Mouse (Mus musculus) hindbrain, embryonic 12.5 days (tissue): ENCODE results near the gene Polr3h. TPM values are rescaled to one million over a fixed set of nuclear protein-coding genes. Genes with fewer than 3 reads are reported as not detected.

Experiments used
- ATAC-seq: fragments of 200-750 bp; cut with Nextera tagmentation; 2 replicates; pipeline ENCODE4 v1.8.0; 2017; ENCODE audit warnings: moderate TSS enrichment; ENCODE audit not compliant: low FRiP score
- H3K27ac ChIP-seq: fragments of 300-500 bp; sonication (generic); 2 replicates; pipeline ENCODE4 v1.5.1; 2016; ENCODE audit warnings: mild to moderate bottlenecking
- H3K27me3 ChIP-seq: fragments of 300-500 bp; sonication (generic); 2 replicates; pipeline ENCODE4 v1.6.1; 2016; ENCODE audit warnings: mild to moderate bottlenecking
- H3K36me3 ChIP-seq: fragments of 300-500 bp; sonication (generic); 2 replicates; pipeline ENCODE4 v1.6.1; 2016; ENCODE audit warnings: mild to moderate bottlenecking
- H3K4me1 ChIP-seq: fragments of 300-500 bp; sonication (generic); 2 replicates; pipeline ENCODE4 v1.6.1; 2016
- H3K4me2 ChIP-seq: fragments of 300-500 bp; sonication (generic); replicated peaks from 2 replicates; pipeline ENCODE4 v1.6.1; 2016; ENCODE audit warnings: mild to moderate bottlenecking
- H3K4me3 ChIP-seq: fragments of 300-500 bp; sonication (generic); 2 replicates; pipeline ENCODE4 v1.5.1; 2016; ENCODE audit warnings: mild to moderate bottlenecking
- H3K9ac ChIP-seq: fragments of 300-500 bp; sonication (generic); 2 replicates; pipeline ENCODE4 v1.6.1; 2016; ENCODE audit warnings: mild to moderate bottlenecking, moderate library complexity
- H3K9me3 ChIP-seq: fragments of 300-500 bp; sonication (generic); replicated peaks from 2 replicates; pipeline ENCODE4 v1.6.1; 2016; ENCODE audit warnings: mild to moderate bottlenecking
- WGBS: fragments of 180-500 bp; shearing (Covaris S2); methylation state at CpG from one replicate; pipeline ENCODE4 v1.1.7; 2016; 5-methylcytosine and 5-hydroxymethylcytosine counted together
- polyA plus RNA-seq: library from polyadenylated mRNA; unstranded; fragments of >200 nt; fragmentation: Nextera tagmentation; extraction: Ambion mirVana; gene quantifications from 2 replicates; pipeline ENCODE4 v1.2.1, GENCODE M21; 2016

The Polr3h gene
- polyA plus RNA-seq, 1 experiment from 2014 or later: 58.0 TPM

DNA sequence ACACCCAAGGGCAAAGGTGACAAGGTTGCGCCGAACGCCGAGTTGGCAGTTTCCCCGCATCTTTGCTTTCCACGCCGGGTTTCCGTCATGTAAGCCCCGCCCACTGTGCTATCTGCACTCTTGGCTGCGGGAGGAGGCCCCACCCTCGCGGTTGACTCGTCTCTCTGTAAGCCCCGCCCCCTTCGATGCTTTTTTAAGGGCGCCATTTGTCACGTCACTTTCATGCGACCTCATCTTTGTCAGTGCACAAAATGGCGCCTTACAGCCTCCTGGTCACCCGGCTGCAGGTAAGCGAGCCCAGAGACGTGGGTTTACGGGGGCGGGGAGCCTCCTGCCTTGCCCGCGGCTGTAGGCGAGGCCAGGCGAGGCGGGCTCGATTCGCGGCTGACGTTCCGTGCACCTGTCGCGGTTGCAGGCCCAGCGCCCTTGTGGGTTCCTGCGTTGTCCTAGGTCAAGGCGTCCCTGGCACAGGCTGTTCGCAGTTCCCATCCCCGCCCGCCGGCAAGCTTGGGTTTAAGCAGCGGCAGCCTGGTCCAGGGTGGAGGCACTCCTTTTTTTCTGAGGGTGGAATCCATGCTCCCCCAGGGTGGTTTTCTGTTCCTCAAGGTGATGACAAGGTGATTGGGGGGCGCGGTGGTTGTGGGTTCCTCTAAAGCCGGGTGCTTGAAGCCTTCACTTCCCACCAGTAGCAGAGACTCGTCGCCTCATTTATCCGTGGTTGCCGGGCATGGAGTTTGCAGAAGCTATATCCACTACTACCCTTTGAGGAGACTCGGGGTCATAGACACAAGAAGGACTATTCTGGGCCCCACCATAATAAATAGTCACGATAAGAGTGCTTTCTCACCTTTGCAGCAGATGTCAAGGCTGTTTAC lies 53.5 kb downstream of the Polr3h start, which contains the start of gene Aco2:
Aco2 (plus strand) TSS at position 48 of the 875 bp plus-strand sequence.
- Histone ChIP-seq H3K4me2 (peak within 1 kb of the TSS; percentile 95), H3K36me3 (peaks cover 32% of the 10 kb centered on the region), H3K4me3 (peak within 1 kb of the TSS; percentile 78), H3K27ac (peak within 1 kb of the TSS; percentile 98), H3K9ac (peak within 1 kb of the TSS; percentile 78), H3K4me1 (peaks cover 23% of the 10 kb centered on the region), H3K9me3 (no peaks in the 10 kb centered on the region), H3K27me3 (no peaks in the 10 kb centered on the region)
- ATAC-seq: peak; percentile 87
- under 1% methylated on average over 53 of the region's 53 CpGs for WGBS

DNA sequence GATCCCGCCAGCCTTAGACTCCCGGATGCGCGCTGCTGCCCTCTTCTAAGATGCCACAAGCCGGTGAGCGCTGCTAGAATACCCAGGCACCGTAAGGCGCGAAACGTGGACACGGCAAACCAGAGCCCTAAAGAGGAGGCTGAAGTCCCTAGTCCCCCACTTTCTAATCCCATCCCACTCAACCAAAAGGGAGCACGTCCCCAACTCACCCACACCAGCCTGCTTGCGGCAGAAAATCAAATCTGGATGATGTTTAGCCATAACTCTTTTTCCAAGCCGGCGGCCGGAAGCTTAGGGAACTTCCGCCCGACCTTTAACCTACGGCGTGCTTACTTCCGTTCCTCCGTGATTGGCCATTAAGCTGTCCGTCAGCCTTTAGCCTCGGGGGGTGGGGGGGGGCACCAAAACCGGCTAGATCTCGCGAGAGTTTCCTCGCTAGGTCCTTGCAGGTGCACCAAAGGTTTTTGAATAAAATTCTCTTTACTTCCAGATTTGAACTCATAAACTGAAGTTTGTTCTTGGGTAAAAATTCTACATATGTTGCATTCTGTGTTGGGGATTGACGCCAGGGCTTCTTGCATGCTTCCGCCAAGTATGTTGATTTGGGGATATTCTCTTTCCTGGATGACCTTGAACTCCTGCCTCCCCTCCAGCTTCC lies 54.3 kb downstream of the Polr3h start, which contains the start of gene Phf5a:
Phf5a (minus strand) TSS at position 308 of the 658 bp plus-strand sequence.
- Histone ChIP-seq H3K27ac (peak within 1 kb of the TSS; percentile 98), H3K9ac (peak within 1 kb of the TSS; percentile 78), H3K36me3 (peaks cover 40% of the 10 kb centered on the region), H3K9me3 (no peaks in the 10 kb centered on the region), H3K4me1 (peaks cover 23% of the 10 kb centered on the region), H3K27me3 (no peaks in the 10 kb centered on the region), H3K4me3 (peak within 1 kb of the TSS; percentile 78), H3K4me2 (peak within 1 kb of the TSS; percentile 95)
- peak; percentile 88 for ATAC-seq
- under 1% methylated on average over 30 of the region's 30 CpGs for WGBS

DNA sequence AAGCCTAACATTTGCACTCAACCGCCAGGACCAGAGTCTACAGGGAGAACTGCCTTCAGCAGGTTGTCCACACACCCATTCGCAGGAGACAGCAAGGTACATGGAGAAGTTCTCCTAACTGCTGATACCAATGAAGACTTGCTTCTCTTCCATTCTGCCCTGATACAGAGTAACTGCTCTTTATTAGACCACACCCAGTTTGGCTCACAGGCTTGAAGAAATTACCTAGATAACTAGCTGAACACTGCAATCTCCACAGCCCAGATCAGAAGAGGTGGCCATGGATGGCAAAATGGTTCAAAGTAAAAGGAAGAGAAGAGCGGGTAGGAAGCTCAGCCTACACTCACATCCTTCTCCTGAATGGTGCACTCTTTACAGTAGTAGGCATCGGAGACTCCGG lies 56.1 kb downstream of the Polr3h start:
- Histone ChIP-seq H3K4me2 (no peak overlapping the region), H3K9ac (no peak overlapping the region), H3K9me3 (no peaks in the 10 kb centered on the region), H3K4me1 (peaks cover 23% of the 10 kb centered on the region), H3K36me3 (peaks cover 57% of the 10 kb centered on the region), H3K27me3 (no peaks in the 10 kb centered on the region), H3K27ac (no peak overlapping the region), H3K4me3 (no peak overlapping the region)
- 97% methylated on average over 5 of the region's 5 CpGs for WGBS
- ATAC-seq: no peak

DNA sequence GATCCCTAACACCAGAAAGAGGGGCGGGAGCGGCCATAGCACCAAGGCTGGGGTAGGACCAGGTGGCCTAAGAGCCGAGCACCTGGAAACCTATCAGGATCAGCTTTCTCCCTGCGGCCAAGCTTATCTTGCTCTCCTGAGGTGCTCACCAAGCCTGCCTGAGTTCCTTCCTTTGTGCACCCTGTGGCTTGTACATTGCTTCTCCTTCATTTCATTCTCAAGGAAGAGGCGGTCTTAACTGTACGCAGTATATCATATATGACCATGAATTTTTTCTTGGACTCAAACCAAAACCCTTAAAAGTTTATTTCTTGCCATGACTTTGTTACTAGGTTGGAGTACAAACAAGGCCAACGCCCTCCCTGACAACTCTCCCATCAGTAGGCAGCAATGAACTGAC lies 61.8 kb downstream of the Polr3h start:
- Histone ChIP-seq H3K4me2 (no peak overlapping the region), H3K27ac (no peak overlapping the region), H3K9me3 (no peaks in the 10 kb centered on the region), H3K4me1 (no peaks in the 10 kb centered on the region), H3K4me3 (no peak overlapping the region), H3K9ac (no peak overlapping the region), H3K36me3 (peaks cover 49% of the 10 kb centered on the region), H3K27me3 (no peaks in the 10 kb centered on the region)
- 96% methylated on average over 7 of the region's 7 CpGs for WGBS
- no peak for ATAC-seq

DNA sequence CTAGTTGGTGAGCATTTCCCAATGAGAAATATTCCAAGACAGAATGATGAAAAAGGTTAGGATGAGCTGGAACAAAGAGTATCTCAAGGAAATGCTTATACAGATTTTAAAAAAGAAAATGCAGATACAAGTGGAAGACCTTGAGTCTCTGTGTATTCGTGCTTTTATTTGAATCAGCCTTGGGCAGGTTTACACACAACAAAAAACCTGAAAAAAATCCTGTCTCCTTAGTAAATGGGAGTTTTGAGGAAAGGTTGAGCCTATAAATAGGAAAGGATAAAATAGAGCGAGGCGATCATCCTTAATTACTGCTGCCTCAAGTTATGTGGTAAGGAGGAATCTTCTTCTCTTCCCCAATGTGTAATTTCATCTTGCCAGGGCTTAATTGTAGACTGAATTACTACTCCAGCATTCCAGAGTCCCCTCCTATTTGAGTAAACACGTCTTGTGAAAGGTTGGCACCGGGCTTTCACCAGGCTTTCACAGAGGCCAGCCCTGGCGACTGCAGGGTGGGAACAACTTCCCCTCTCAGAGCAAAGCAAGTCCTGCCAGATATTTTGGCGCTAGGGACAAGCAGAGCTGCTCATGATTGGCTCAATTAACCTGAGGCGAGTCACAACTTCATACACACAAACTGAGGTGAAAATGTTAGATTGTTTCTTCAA lies 65.4 kb downstream of the Polr3h start:
- Histone ChIP-seq H3K4me3 (no peak overlapping the region), H3K27ac (peak overlapping the region; percentile 7; the same call in 1 of the 2 replicates)
- 48% methylated on average over 8 of the region's 8 CpGs for WGBS

DNA sequence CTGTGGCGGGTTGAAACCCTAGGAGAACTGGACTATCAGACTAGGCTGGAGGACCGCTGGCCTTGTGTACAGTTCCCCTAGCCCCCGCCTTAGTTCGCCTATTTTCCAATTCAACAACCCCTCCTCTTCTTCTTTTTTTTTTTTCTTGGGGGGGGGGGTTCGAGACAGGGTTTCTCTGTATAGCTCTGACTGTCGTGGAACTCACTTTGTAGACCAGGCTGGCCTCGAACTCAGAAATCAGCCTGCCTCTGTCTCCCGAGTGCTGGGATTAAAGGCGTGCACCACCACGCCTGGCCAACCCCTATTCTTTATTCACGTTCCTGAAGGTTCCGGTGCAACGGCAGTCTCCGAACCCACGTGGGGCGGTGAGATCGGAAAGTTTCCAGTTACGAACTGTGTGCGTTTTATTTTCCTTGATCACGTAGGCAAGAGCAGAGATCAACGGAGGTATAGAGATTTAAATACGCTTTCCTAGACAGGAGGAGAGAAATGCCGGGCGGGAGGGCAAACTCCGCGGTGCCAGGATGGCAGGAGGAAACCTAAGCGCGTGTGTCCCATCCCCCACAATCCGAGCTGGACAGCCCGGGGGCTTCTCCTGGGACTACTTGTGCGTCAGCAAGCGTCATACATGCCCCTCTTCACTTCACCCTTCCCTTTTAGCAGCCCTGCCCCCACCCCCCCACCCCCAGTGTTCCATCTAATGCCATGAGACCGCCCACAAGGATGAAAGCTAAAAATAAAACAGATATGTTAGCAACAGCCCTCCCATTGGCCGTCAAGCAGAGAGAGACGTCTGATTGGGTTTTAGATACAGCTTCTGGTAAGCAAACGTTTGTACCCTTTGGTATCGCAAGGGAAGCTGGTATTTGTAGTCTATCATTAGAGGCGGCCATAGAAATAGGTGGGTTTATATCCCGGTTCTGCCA lies 66.4 kb downstream of the Polr3h start:
- H3K4me1 ChIP-seq: peaks cover 18% of the 10 kb centered on the region
- H3K27me3 ChIP-seq: no peaks in the 10 kb centered on the region
- ATAC-seq: peak; percentile 79
- no peaks in the 10 kb centered on the region for H3K9me3 ChIP-seq
- H3K4me2 ChIP-seq: peak overlapping the region; percentile 97
- WGBS: under 1% methylated on average over 39 of the region's 39 CpGs
- peak overlapping the region; percentile 87 for H3K4me3 ChIP-seq
- peaks cover 6% of the 10 kb centered on the region; the same call in 1 of the 2 replicates for H3K36me3 ChIP-seq
- H3K27ac ChIP-seq: peak overlapping the region; percentile 91
- peak overlapping the region; percentile 86 for H3K9ac ChIP-seq

More for the DNA sequence above, 65.4 kb downstream of the Polr3h start:
- H3K4me2 ChIP-seq: peak overlapping the region; percentile 97
- no peaks in the 10 kb centered on the region for H3K27me3 ChIP-seq
- peaks cover 15% of the 10 kb centered on the region for H3K4me1 ChIP-seq
- ATAC-seq: no peak
- peaks cover 13% of the 10 kb centered on the region for H3K36me3 ChIP-seq
- no peak overlapping the region for H3K9ac ChIP-seq
- H3K9me3 ChIP-seq: no peaks in the 10 kb centered on the region

DNA sequence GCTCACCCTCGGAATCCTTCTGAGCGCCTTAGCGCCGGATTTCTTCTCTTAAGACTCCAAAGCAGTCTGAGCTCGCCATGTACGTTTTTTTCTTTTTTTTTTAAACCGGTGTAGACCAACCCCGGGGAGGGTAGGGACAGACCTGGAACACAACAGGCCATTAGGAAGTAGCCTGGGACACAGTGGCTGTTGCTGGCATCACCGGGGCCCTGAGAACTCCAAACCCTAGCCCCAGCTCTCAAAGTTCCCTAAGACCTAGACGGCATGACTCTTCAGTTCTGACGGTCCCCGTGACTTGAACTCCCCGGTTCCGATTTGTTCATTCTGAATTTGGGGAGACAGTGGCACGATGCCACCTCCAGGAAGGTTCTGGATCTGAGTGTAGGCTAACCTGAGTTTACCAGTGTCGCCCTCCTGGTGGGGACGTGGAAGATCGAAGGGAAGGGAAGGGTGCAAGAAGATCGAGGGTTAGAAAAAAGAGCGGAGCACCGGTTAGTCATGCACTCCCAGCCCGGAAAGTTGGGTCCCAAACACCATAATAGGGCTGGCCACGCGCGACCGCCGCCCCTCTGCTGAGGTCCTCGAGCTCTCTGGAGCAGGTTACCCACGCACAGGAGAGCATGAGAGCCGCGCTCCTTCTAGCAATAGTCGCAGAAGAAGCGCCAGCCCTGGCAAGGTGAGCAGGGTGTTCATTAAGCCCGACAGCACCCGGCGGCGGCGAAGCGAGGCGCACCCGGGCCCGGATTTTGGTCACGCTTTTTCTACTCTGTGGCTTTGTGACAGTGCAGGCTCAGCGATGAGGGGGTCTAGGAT lies 67.3 kb downstream of the Polr3h start, which contains the start of gene Tob2:
Tob2 (minus strand) TSS at position 280 of the 813 bp plus-strand sequence.
- Histone ChIP-seq H3K9me3 (no peaks in the 10 kb centered on the region), H3K36me3 (no peaks in the 10 kb centered on the region), H3K4me3 (peak within 1 kb of the TSS; percentile 87), H3K4me1 (peaks cover 18% of the 10 kb centered on the region), H3K4me2 (peak within 1 kb of the TSS; percentile 97), H3K9ac (peak within 1 kb of the TSS; percentile 86), H3K27me3 (no peaks in the 10 kb centered on the region), H3K27ac (peak within 1 kb of the TSS; percentile 91)
- peak; percentile 3; the same call in 1 of the 2 replicates for ATAC-seq
- WGBS: under 1% methylated on average over 44 of the region's 44 CpGs

DNA sequence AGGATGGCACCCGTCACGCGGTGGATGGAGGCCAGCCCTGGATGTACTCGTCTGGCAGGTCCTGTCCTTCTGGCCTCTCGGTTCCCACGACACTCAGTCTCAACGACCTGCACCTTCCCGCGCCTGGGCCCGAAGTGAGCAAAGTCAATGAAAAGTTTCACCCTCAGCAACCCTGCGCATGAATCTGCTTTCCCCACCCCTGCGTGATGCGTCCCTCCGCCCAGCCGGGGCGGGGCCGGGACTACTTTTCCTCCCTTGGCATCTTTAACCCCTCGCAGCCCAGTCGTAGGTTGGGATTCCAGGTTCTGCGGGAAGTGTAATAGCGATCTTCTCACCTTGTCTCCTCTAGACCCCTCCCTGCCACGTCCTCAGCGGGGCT lies 67.9 kb downstream of the Polr3h start:
- Histone ChIP-seq H3K9me3 (no peaks in the 10 kb centered on the region), H3K27ac (peak overlapping the region; percentile 91), H3K4me3 (peak overlapping the region; percentile 87), H3K4me2 (peak overlapping the region; percentile 97), H3K4me1 (peaks cover 18% of the 10 kb centered on the region), H3K27me3 (no peaks in the 10 kb centered on the region), H3K9ac (peak overlapping the region; percentile 86), H3K36me3 (no peaks in the 10 kb centered on the region)
- WGBS: under 1% methylated on average over 23 of the region's 23 CpGs
- ATAC-seq: peak; percentile 32

DNA sequence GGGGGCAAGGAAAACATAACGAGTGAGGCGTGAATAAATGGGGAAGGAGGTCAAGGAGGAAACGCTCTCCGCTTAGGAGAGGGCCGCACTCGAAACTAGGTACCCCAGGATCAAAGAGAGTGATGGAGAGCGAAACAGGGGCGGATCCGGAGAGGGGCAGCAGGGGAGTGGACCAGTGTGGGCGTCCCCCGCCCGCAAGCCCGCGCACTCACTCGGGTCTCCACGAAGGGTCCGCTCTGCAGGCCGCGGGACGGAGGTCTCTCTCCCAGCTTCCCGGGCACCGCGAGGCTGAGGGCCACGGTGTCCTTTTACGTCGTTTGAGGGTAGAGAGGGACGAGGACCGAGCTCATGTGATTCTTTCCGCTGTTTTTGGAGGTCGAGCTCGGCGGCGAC lies 68.3 kb downstream of the Polr3h start:
- peak overlapping the region; percentile 87 for H3K4me3 ChIP-seq
- H3K4me2 ChIP-seq: peak overlapping the region; percentile 97
- peaks cover 18% of the 10 kb centered on the region for H3K4me1 ChIP-seq
- peak overlapping the region; percentile 91 for H3K27ac ChIP-seq
- H3K36me3 ChIP-seq: no peaks in the 10 kb centered on the region
- H3K9ac ChIP-seq: peak overlapping the region; percentile 86
- H3K9me3 ChIP-seq: no peaks in the 10 kb centered on the region
- no peak for ATAC-seq
- H3K27me3 ChIP-seq: no peaks in the 10 kb centered on the region
- 0% methylated on average over 33 of the region's 33 CpGs for WGBS

DNA sequence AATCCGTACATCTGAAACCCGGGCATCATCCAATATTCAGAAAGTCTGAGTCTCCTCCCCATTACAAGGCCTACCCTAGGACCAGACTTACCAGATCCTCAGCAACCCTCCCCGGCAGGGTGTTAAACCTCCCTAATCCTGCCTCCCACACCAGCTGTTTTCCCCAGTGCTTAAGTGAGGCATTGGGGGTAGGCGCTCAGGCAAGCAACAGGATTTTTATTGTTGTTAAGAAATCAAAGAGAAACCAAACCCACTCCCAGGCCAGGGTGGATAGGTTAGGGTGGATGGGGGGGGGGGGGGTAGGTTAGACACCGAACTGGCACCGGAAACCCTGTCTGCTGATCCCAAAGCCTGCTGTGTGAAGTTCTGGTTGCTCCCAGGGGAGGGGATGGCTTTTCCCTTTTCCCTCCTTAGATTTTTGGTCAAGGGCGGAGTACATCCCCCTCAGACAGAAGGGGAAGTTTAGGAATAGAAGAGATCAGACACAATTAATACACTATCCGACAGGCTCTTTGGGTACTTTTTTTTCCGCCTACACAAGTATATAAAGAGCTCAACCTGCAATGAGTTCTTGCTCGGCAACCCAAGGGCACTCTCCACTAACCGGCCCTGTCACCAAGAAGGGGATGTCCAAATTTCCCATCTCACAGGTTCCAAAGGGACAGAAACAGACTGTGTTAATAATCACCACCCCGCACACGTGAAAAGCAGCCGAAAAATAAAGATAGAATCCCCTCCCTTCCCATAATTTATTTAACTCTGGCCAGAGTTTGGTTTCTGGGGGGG lies 68.9 kb downstream of the Polr3h start:
- Histone ChIP-seq H3K36me3 (peaks cover 5% of the 10 kb centered on the region), H3K9me3 (no peaks in the 10 kb centered on the region), H3K4me2 (peak overlapping the region; percentile 97), H3K27ac (peak overlapping the region; percentile 91; the same call in 1 of the 2 replicates), H3K27me3 (no peaks in the 10 kb centered on the region), H3K4me3 (peak overlapping the region; percentile 87), H3K4me1 (peaks cover 18% of the 10 kb centered on the region), H3K9ac (peak overlapping the region; percentile 86)
- WGBS: 2% methylated on average over 14 of the region's 14 CpGs
- no peak for ATAC-seq
